18 mouse cellular contexts compared by ENCODE assay signal in the genomic region with DNA sequence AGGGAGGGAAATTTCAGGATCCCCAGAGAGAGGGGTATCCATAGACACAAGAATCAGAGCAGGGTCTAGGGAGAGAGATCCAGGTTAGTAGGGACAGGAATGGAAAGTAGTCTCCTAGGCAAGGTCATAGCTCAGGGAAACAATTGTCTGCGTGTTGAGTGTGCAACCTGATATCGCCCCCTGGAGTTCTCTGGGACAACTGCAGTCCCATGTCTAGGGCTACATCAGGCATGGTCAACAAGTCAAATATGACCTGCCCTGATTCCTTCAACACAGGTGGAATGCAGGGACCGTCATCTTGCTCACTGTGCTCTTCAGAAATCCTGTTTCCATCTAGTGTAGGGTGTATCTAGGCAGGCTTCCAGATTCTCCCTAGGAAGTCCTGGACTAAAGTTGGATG. TPM values are rescaled to one million over a fixed set of nuclear protein-coding genes. Genes with fewer than 3 reads are reported as not detected.
A peak's percentile ranks its signal among the peaks of the same experiment; 100 is the strongest.
DNase-seq lines count a peak whose midpoint lies in the region; ATAC-seq lines count a peak whose summit lies in the region.
"Had no signal": no experiment of that assay in that cellular context is flagged by ENCODE, and none has a peak within 500 bp of the region (broad histone marks: within the 10 kb centered on the region; RNA-seq: fewer than 3 reads in every experiment).

No protein-coding gene starts in this region.

- peak; percentile 8 for DNase-seq in embryo, embryonic 10 days (ENCODE audit: low spot score)
- no peak for DNase-seq in embryo, embryonic 11 days
- peak; percentile 20 for DNase-seq in limb, embryonic 11.5 days (ENCODE audit: low spot score)
- DNase-seq in limb, embryonic 10.5 days (ENCODE audit: low spot score), result no peak
- DNase-seq in A20 (ENCODE audit: low read depth, low spot score), result peak; percentile 29
- DNase-seq in R1 (ENCODE audit: low read depth, low spot score), result peak; percentile 33
- no peak for DNase-seq in embryonic facial prominence, embryonic 10.5 days (ENCODE audit: low spot score)
- DNase-seq in right cerebral cortex, adult 18-20 months, result no peak
- DNase-seq: cerebellum, adult 11-12 months; kidney, adult 8-10 months; layer of hippocampus, adult 9-11 months; thymus, postnatal 36 days had no signal

- no peak overlapping the region for H3K4me3 ChIP-seq in limb, embryonic 11.5 days (ENCODE audit: low read depth, low read length)
- no peak overlapping the region for H3K4me3 ChIP-seq in limb, embryonic 10.5 days
- no peak overlapping the region for H3K4me3 ChIP-seq in embryonic facial prominence, embryonic 10.5 days
- H3K4me3 ChIP-seq: hindbrain, embryonic 10.5 days; midbrain, embryonic 12.5 days had no signal

- H3K9ac ChIP-seq in limb, embryonic 11.5 days (ENCODE audit: low read length), result no peak overlapping the region
- H3K9ac ChIP-seq: midbrain, embryonic 12.5 days had no signal

- no peaks in the 10 kb centered on the region for H3K27me3 ChIP-seq in limb, embryonic 11.5 days (ENCODE audit: control insufficient read depth, insufficient read depth, low read length)
- H3K27me3 ChIP-seq in limb, embryonic 10.5 days (ENCODE audit: low read depth, poor library complexity, severe bottlenecking), result no peaks in the 10 kb centered on the region
- H3K27me3 ChIP-seq in embryonic facial prominence, embryonic 10.5 days (replicated peaks; ENCODE audit: low read depth, poor library complexity, severe bottlenecking), result no peaks in the 10 kb centered on the region
- H3K27me3 ChIP-seq: midbrain, embryonic 12.5 days had no signal

- H3K36me3 ChIP-seq in limb, embryonic 11.5 days (ENCODE audit: control insufficient read depth, insufficient read depth, low read length), result no peaks in the 10 kb centered on the region
- no peaks in the 10 kb centered on the region for H3K36me3 ChIP-seq in limb, embryonic 10.5 days
- no peaks in the 10 kb centered on the region for H3K36me3 ChIP-seq in embryonic facial prominence, embryonic 10.5 days (replicated peaks)
- H3K36me3 ChIP-seq: hindbrain, embryonic 10.5 days; midbrain, embryonic 12.5 days had no signal

- WGBS in limb, embryonic 11.5 days, result 43% methylated on average over 3 of the region's 3 CpGs
- 41% methylated on average over 3 of the region's 3 CpGs for WGBS in limb, embryonic 10.5 days
- 50% methylated on average over 3 of the region's 3 CpGs for WGBS in embryonic facial prominence, embryonic 10.5 days

- H3K9me3 ChIP-seq in limb, embryonic 11.5 days (ENCODE audit: control insufficient read depth, low read length), result no peaks in the 10 kb centered on the region
- H3K9me3 ChIP-seq in limb, embryonic 10.5 days (replicated peaks), result no peaks in the 10 kb centered on the region
- no peaks in the 10 kb centered on the region for H3K9me3 ChIP-seq in embryonic facial prominence, embryonic 10.5 days
- H3K9me3 ChIP-seq: hindbrain, embryonic 10.5 days; midbrain, embryonic 12.5 days had no signal

- H3K4me1 ChIP-seq in limb, embryonic 11.5 days (ENCODE audit: control insufficient read depth, insufficient read depth, low read length), result no peaks in the 10 kb centered on the region
- no peaks in the 10 kb centered on the region for H3K4me1 ChIP-seq in limb, embryonic 10.5 days
- H3K4me1 ChIP-seq in embryonic facial prominence, embryonic 10.5 days, result no peaks in the 10 kb centered on the region
- H3K4me1 ChIP-seq: hindbrain, embryonic 10.5 days; midbrain, embryonic 12.5 days had no signal

- no peak for ATAC-seq in limb, embryonic 11.5 days (ENCODE audit: insufficient number of reproducible peaks, low FRiP score, low TSS enrichment, low read depth)
- ATAC-seq: activated CD4-positive, CD25-positive, alpha-beta regulatory T cell, adult 4 months had no signal

- no peak overlapping the region for H3K4me2 ChIP-seq in limb, embryonic 11.5 days (ENCODE audit: low read depth, severe bottlenecking)
- H3K4me2 ChIP-seq: midbrain, embryonic 12.5 days had no signal

- H3K27ac ChIP-seq in limb, embryonic 11.5 days (replicated peaks; ENCODE audit: low read depth, low read length), result no peak overlapping the region
- no peak overlapping the region for H3K27ac ChIP-seq in limb, embryonic 10.5 days
- H3K27ac ChIP-seq in embryonic facial prominence, embryonic 10.5 days (replicated peaks), result no peak overlapping the region
- H3K27ac ChIP-seq: hindbrain, embryonic 10.5 days; midbrain, embryonic 12.5 days had no signal

RNA-seq across cellular contexts. Expression of gene Psg19, which starts 0.8 kb away (rescaled TPM):
- not detected in 2 replicates for polyA plus RNA-seq in limb, embryonic 11.5 days (2014; fragmentation: Nextera tagmentation; extraction: Ambion mirVana)
- polyA plus RNA-seq in limb, embryonic 10.5 days (2016; fragmentation: Nextera tagmentation; extraction: Ambion mirVana), result not detected in 2 replicates
- polyA plus RNA-seq in embryonic facial prominence, embryonic 10.5 days (2016; fragmentation: Nextera tagmentation; extraction: Ambion mirVana), result not detected in 2 replicates
- polyA plus RNA-seq: activated CD4-positive, CD25-positive, alpha-beta regulatory T cell, adult 4 months; embryonic facial prominence, embryonic 11.5 days; hindbrain, embryonic 10.5 days; lung, embryonic 16.5 days; midbrain, embryonic 12.5 days; neural tube, embryonic 11.5 days had no signal

RNA-seq across cellular contexts. Expression of gene Psg17, which starts 22.3 kb away (rescaled TPM):
- not detected in 2 replicates for polyA plus RNA-seq in limb, embryonic 11.5 days (2014; fragmentation: Nextera tagmentation; extraction: Ambion mirVana)
- not detected in 2 replicates for polyA plus RNA-seq in limb, embryonic 10.5 days (2016; fragmentation: Nextera tagmentation; extraction: Ambion mirVana)
- 0.11 TPM in 1 of 2 replicates, not detected in the other for polyA plus RNA-seq in embryonic facial prominence, embryonic 10.5 days (2016; fragmentation: Nextera tagmentation; extraction: Ambion mirVana)
- polyA plus RNA-seq: activated CD4-positive, CD25-positive, alpha-beta regulatory T cell, adult 4 months; embryonic facial prominence, embryonic 11.5 days; hindbrain, embryonic 10.5 days; neural tube, embryonic 11.5 days had no signal

RNA-seq across cellular contexts. Expression of gene Mill2, which starts 40.6 kb away (rescaled TPM):
- polyA plus RNA-seq in limb, embryonic 11.5 days (2014; fragmentation: Nextera tagmentation; extraction: Ambion mirVana), result not detected in 2 replicates
- polyA plus RNA-seq in limb, embryonic 10.5 days (2016; fragmentation: Nextera tagmentation; extraction: Ambion mirVana), result not detected in 2 replicates
- polyA plus RNA-seq in embryonic facial prominence, embryonic 10.5 days (2016; fragmentation: Nextera tagmentation; extraction: Ambion mirVana), result not detected in 2 replicates
- polyA plus RNA-seq: activated CD4-positive, CD25-positive, alpha-beta regulatory T cell, adult 4 months; neural tube, embryonic 11.5 days had no signal

Comparison
In these comparisons a context has a peak if more than half of its experiments do, and no peak if none do; other contexts are left out.
1. DNase-seq: peak in embryo, embryonic 10 days (single experiment), limb, embryonic 11.5 days (single experiment), A20 (single experiment) and R1 (single experiment); none in embryo, embryonic 11 days (single experiment), limb, embryonic 10.5 days (single experiment), embryonic facial prominence, embryonic 10.5 days (single experiment) and right cerebral cortex, adult 18-20 months (single experiment).